Mouse (Mus musculus) 416B (cell line): ENCODE measurements around the gene Prrx2.

Experiments
- DNase-seq: peaks from one replicate; pipeline ENCODE4 v3.0.0; 2011; ENCODE audit warnings: low read depth

The Prrx2 gene

GRCm38 (mm10) chr2:30870863-30871262 lies 36.1 kb downstream of the Prrx2 start:
- no peak for DNase-seq

- DNase-seq, result no peak
Measured at GRCm38 (mm10) chr2:30872669-30873068, 37.9 kb downstream of the Prrx2 start.

DNA sequence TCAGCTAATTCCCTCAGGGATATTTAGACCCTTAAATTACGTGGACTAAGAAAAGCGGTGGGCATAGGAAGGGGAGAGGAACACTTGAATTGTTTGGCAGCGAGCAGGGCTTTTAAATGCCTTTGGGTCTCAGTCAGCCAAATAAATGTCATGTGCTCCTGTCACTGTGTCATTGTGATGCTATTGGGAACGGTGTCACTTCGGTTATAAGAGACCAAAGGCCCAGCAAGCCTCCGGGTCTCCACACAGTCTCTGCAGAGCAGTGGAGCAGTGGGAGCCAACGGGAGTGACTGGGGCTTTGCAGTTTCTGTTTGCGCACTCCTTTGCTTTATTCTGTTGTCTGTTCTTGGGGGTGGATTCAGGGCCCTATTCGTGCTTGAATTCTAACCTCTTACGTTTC lies 39.7 kb downstream of the Prrx2 start:
- DNase-seq, result no peak

- DNase-seq, result no peak
Measured at GRCm38 (mm10) chr2:30875096-30875495, 40.3 kb downstream of the Prrx2 start.

- DNase-seq, result no peak
Measured at GRCm38 (mm10) chr2:30875621-30876432, 41.1 kb downstream of the Prrx2 start.

GRCm38 (mm10) chr2:30879481-30879880 lies 44.7 kb downstream of the Prrx2 start:
- DNase-seq, result no peak

- no peak for DNase-seq
Measured at GRCm38 (mm10) chr2:30881215-30881614, 46.4 kb downstream of the Prrx2 start.

GRCm38 (mm10) chr2:30884852-30885373 lies 50.1 kb downstream of the Prrx2 start:
- no peak for DNase-seq

DNA sequence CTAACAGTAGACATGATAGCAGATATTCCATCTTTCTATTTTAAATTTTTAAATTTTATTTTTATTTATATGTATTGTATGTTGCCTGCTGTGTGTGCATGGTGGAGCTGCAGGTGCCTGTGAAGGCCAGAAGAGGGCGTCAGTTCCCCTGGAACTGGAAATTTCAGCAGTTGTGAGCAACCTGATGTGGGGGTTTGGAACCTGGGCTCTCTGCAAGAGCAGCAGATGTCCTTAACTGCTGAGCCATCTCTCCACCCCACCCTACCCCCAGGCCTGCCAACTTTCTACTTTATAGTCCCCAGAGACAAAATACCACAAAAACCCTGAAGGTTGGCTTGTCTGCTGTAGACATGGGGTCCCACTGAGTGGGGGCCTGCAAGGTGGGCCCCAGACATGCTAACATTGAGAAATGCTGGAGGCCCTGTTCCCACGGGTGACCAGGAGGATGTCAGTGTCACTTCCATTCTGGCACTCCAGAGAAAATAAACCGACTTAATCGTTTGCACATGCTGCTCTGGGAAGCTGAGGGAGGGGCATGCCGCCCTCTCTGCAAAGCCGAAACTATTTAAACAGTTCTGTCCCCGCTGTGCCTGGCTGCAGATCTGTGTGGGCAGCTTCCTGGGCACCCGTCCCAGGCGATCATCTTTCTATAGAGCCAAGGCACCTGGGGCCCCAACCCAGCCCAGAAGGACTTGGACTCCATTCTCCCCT lies 50.8 kb downstream of the Prrx2 start:
- DNase-seq, result no peak

- DNase-seq, result peak; percentile 73
Measured at GRCm38 (mm10) chr2:30891002-30891401, 56.2 kb downstream of the Prrx2 start.

DNA sequence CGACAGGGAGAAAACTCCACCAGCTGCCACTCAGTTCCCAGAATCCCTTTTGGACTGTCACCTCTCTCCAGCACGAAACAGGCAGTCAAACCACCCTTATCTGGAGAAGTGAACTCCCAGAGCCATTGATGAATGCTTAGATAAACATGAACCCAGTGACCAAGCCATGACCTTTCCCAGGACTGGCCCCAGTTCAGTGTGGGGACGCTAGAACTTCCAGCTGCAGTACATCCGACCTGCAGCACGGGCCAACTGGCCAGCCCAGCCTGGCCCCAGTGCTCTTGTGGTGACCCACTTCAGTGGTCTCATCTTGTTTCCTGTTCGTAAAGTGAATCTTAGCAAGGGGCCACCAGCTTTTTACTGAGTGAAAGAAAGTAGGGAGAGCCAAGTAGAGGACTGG lies 58.6 kb downstream of the Prrx2 start:
- no peak for DNase-seq

- no peak for DNase-seq
Measured at GRCm38 (mm10) chr2:30893946-30894345, 59.2 kb downstream of the Prrx2 start.

GRCm38 (mm10) chr2:30897291-30897690 lies 62.5 kb downstream of the Prrx2 start:
- DNase-seq, result peak; percentile 70

GRCm38 (mm10) chr2:30899397-30900069 lies 64.8 kb downstream of the Prrx2 start:
- DNase-seq, result no peak

DNA sequence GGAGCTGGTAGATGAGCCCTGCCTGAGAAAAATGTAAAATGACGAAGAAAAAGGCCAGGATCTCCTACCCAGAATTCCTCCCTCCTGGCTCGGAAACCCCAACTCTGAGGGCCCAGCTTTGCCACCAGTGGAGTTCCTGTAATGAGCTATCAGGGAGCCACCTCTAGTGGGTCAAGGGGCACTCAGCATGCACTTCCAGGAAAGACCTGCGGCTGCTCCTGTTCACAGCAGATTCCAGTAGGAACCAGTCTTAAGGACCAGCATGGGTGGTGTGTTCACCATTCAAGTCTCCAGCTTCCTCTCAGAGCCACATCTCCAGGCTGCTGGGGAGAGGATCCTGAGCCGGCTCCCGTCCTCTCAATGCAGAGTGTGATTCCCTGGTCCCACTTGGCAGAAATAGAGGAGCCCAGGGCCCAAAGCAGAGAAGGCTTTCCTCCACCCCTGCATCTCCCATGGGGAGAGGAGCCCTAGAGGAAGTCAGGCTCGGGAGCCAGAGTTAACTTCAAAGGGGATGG lies 66.9 kb downstream of the Prrx2 start:
- DNase-seq, result no peak

GRCm38 (mm10) chr2:30902256-30902655 lies 67.5 kb downstream of the Prrx2 start:
- DNase-seq, result no peak

GRCm38 (mm10) chr2:30902726-30903722 lies 68.3 kb downstream of the Prrx2 start:
- no peak for DNase-seq

DNA sequence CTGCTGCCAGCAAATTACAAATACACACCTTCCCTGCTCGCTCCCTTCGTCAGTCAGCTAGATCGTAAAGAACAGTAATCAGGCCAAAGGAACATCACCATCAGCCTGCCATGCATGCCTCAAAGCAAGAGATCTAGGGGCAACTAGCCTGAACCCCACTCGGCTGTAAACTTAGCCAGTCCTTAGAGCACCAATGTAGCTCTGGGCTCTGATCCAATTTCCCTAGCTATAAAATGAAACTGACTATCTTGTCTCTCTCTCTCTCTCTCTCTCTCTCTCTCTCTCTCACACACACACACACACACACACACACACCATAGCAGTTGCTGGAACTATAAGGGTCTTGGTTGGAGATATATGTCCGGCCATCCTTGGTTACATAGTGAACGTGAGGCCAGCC lies 69.5 kb downstream of the Prrx2 start:
- DNase-seq, result no peak

DNA sequence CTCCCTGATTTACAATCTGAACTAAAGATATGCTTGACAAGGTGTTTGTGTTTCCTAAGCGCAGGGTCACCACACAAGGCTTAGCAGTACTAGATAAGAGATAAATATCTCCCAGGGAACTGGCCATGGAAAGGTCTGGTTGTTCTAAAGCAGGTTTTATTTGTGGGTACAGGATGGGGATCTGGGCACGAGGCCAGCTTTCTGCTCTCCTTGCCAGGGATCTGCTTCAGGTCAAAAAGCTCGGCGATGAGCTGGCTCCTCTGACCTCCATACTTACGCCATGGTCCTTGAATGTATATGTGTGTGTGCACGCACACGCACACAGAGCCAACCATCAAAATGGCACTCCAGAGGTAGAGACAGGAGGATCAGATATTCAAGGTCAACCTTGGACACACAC lies 70.2 kb downstream of the Prrx2 start:
- DNase-seq, result no peak

GRCm38 (mm10) chr2:30905906-30906305 lies 71.1 kb downstream of the Prrx2 start:
- no peak for DNase-seq

DNA sequence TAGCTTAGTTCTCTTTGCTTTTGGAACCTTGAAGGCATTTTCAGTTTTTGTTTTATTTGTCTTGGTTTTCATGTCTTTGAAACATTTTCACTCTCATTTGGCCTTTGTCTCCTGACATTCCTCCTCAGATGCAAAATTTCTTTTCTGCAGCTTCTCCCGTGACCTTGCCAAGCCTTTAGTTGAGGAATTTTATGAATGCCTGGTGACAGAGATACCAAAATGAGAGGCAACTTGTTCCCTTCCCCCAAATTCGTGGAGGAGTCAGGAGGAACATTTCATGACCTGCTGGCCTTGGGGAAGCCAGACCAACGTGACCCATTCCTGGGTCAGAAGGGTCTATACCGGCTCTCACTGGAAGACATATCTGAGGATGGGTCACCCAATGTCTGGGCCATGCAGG lies 71.9 kb downstream of the Prrx2 start:
- no peak for DNase-seq
